Mouse (Mus musculus) macrophage (primary cell): ENCODE data around the gene C2cd4d. TPM values are rescaled to one million over a fixed set of nuclear protein-coding genes. Genes with fewer than 3 reads are reported as not detected.

Experiments used
- H3K27ac ChIP-seq: fragments of 350-480 bp; formaldehyde crosslinking; 2 replicates; pipeline ENCODE4 v1.9.0; 2021
- H3K36me3 ChIP-seq: fragments of 350-480 bp; formaldehyde crosslinking; 2 replicates; pipeline ENCODE4 v1.9.0; 2021; ENCODE audit errors: inconsistent target
- H3K4me3 ChIP-seq: fragments of 350-480 bp; formaldehyde crosslinking; 2 replicates; pipeline ENCODE4 v1.9.0; 2021; ENCODE audit errors: inconsistent target
- H3K79me2 ChIP-seq: fragments of 350-480 bp; formaldehyde crosslinking; 2 replicates; pipeline ENCODE4 v1.9.0; 2021; ENCODE audit errors: inconsistent target
- WGBS: methylation state at CpG from one replicate; pipeline ENCODE4 v1.1.7; 2026; ENCODE audit warnings: inconsistent platforms; ENCODE audit not compliant: missing documents; 5-methylcytosine and 5-hydroxymethylcytosine counted together
- polyA plus RNA-seq: library from polyadenylated mRNA; stranded (reverse); fragments of 250-400 nt; gene quantifications from 3 replicates; pipeline ENCODE4 v1.2.4, GENCODE M21; 2018; ENCODE audit warnings: inconsistent platforms

Gene C2cd4d
- polyA plus RNA-seq, 1 experiment from 2014 or later: not detected

GRCm38 (mm10) chr3:94369709-94370108, 7.5 kb downstream of the C2cd4d start:
- H3K4me3 ChIP-seq: no peak overlapping the region
- H3K27ac ChIP-seq: no peak overlapping the region
- 94% methylated on average over 2 of the region's 2 CpGs for WGBS
- H3K79me2 ChIP-seq: no peaks in the 10 kb centered on the region
- H3K36me3 ChIP-seq: no peaks in the 10 kb centered on the region

- WGBS: 80% methylated on average over 11 of the region's 11 CpGs
- H3K36me3 ChIP-seq: no peaks in the 10 kb centered on the region
- no peaks in the 10 kb centered on the region for H3K79me2 ChIP-seq
- no peak overlapping the region for H3K27ac ChIP-seq
- no peak overlapping the region for H3K4me3 ChIP-seq
Observed at GRCm38 (mm10) chr3:94371637-94372036, 9.4 kb downstream of the C2cd4d start.

GRCm38 (mm10) chr3:94372038-94372437, 9.8 kb downstream of the C2cd4d start:
- Histone ChIP-seq H3K27ac (no peak overlapping the region), H3K79me2 (no peaks in the 10 kb centered on the region), H3K36me3 (no peaks in the 10 kb centered on the region), H3K4me3 (no peak overlapping the region)
- WGBS: 29% methylated on average over 3 of the region's 3 CpGs

GRCm38 (mm10) chr3:94372641-94373040, 10.4 kb downstream of the C2cd4d start, which contains the start of gene Rorc:
TSS of gene Rorc (plus strand) at chr3:94372794.
- H3K36me3 ChIP-seq: no peaks in the 10 kb centered on the region
- no peak within 1 kb of the TSS for H3K27ac ChIP-seq
- H3K79me2 ChIP-seq: no peaks in the 10 kb centered on the region
- H3K4me3 ChIP-seq: no peak within 1 kb of the TSS
- WGBS: 45% methylated on average over 4 of the region's 5 CpGs

- no peaks in the 10 kb centered on the region for H3K79me2 ChIP-seq
- no peaks in the 10 kb centered on the region for H3K36me3 ChIP-seq
- H3K4me3 ChIP-seq: no peak overlapping the region
- 19% methylated on average over 10 of the region's 10 CpGs for WGBS
- H3K27ac ChIP-seq: no peak overlapping the region
Observed at GRCm38 (mm10) chr3:94373090-94373489, 10.9 kb downstream of the C2cd4d start.

- 3% methylated on average over 3 of the region's 5 CpGs for WGBS
- Histone ChIP-seq H3K4me3 (no peak overlapping the region), H3K79me2 (no peaks in the 10 kb centered on the region), H3K36me3 (no peaks in the 10 kb centered on the region), H3K27ac (no peak overlapping the region)
Observed at GRCm38 (mm10) chr3:94373597-94374011, 11.4 kb downstream of the C2cd4d start.

GRCm38 (mm10) chr3:94374636-94375035, 12.4 kb downstream of the C2cd4d start:
- Histone ChIP-seq H3K27ac (no peak overlapping the region), H3K4me3 (no peak overlapping the region), H3K36me3 (no peaks in the 10 kb centered on the region), H3K79me2 (no peaks in the 10 kb centered on the region)

- 35% methylated on average over 2 of the region's 2 CpGs for WGBS
- H3K27ac ChIP-seq: no peak overlapping the region
- H3K36me3 ChIP-seq: no peaks in the 10 kb centered on the region
- H3K4me3 ChIP-seq: no peak overlapping the region
- H3K79me2 ChIP-seq: no peaks in the 10 kb centered on the region
Observed at GRCm38 (mm10) chr3:94375146-94375545, 12.9 kb downstream of the C2cd4d start.

GRCm38 (mm10) chr3:94375861-94376260, 13.6 kb downstream of the C2cd4d start:
- no peak overlapping the region for H3K27ac ChIP-seq
- WGBS: 81% methylated on average over 5 of the region's 5 CpGs
- no peak overlapping the region for H3K4me3 ChIP-seq
- H3K79me2 ChIP-seq: no peaks in the 10 kb centered on the region
- no peaks in the 10 kb centered on the region for H3K36me3 ChIP-seq

GRCm38 (mm10) chr3:94377028-94377923, 15.0 kb downstream of the C2cd4d start:
- Histone ChIP-seq H3K27ac (no peak overlapping the region), H3K36me3 (no peaks in the 10 kb centered on the region), H3K79me2 (no peaks in the 10 kb centered on the region), H3K4me3 (no peak overlapping the region)
- 41% methylated on average over 12 of the region's 13 CpGs for WGBS

GRCm38 (mm10) chr3:94379831-94380510, 17.7 kb downstream of the C2cd4d start:
- no peak overlapping the region for H3K27ac ChIP-seq
- H3K79me2 ChIP-seq: no peaks in the 10 kb centered on the region
- 54% methylated on average over 9 of the region's 9 CpGs for WGBS
- H3K4me3 ChIP-seq: no peak overlapping the region
- H3K36me3 ChIP-seq: no peaks in the 10 kb centered on the region

GRCm38 (mm10) chr3:94382308-94382707, 20.1 kb downstream of the C2cd4d start:
- H3K36me3 ChIP-seq: no peaks in the 10 kb centered on the region
- 28% methylated on average over 5 of the region's 5 CpGs for WGBS
- no peak overlapping the region for H3K4me3 ChIP-seq
- no peak overlapping the region for H3K27ac ChIP-seq
- H3K79me2 ChIP-seq: no peaks in the 10 kb centered on the region

GRCm38 (mm10) chr3:94383476-94383875, 21.2 kb downstream of the C2cd4d start:
- no peak overlapping the region for H3K4me3 ChIP-seq
- 70% methylated on average over 3 of the region's 3 CpGs for WGBS

GRCm38 (mm10) chr3:94386671-94387070, 24.4 kb downstream of the C2cd4d start:
- no peak overlapping the region for H3K4me3 ChIP-seq
- H3K36me3 ChIP-seq: no peaks in the 10 kb centered on the region
- no peak overlapping the region for H3K27ac ChIP-seq
- WGBS: 63% methylated on average over 4 of the region's 4 CpGs
- no peaks in the 10 kb centered on the region for H3K79me2 ChIP-seq

More at GRCm38 (mm10) chr3:94383476-94383875, 21.2 kb downstream of the C2cd4d start:
- Histone ChIP-seq H3K27ac (no peak overlapping the region), H3K79me2 (no peaks in the 10 kb centered on the region), H3K36me3 (no peaks in the 10 kb centered on the region)

- WGBS: 90% methylated on average over 10 of the region's 10 CpGs
- Histone ChIP-seq H3K27ac (no peak overlapping the region), H3K36me3 (no peaks in the 10 kb centered on the region), H3K4me3 (no peak overlapping the region), H3K79me2 (no peaks in the 10 kb centered on the region)
Observed at GRCm38 (mm10) chr3:94387391-94387790, 25.2 kb downstream of the C2cd4d start.
